Mouse (Mus musculus): ENCODE measurements around the gene Pklr.

The Pklr gene

GRCm38 (mm10) chr3:89163643-89164245 lies 27.8 kb downstream of the Pklr start:
- DNase-seq (ENCODE audit: low spot score) = no peak

- peak; percentile 96 for DNase-seq (ENCODE audit: low spot score)
Measured at GRCm38 (mm10) chr3:89164506-89165267, 28.7 kb downstream of the Pklr start, which contains the start of gene Clk2. Gene Clk2, plus strand, starts transcription at chr3:89164795.

- DNase-seq (ENCODE audit: low spot score) = no peak
Measured at GRCm38 (mm10) chr3:89165268-89165870, 29.4 kb downstream of the Pklr start.

GRCm38 (mm10) chr3:89166945-89167344 lies 31.0 kb downstream of the Pklr start:
- DNase-seq (ENCODE audit: low spot score) = no peak

GRCm38 (mm10) chr3:89174844-89175243 lies 38.9 kb downstream of the Pklr start:
- DNase-seq (ENCODE audit: low spot score) = no peak

- DNase-seq (ENCODE audit: low spot score) = no peak
Measured at GRCm38 (mm10) chr3:89175544-89175943, 39.6 kb downstream of the Pklr start.

GRCm38 (mm10) chr3:89176421-89176820 lies 40.5 kb downstream of the Pklr start:
- DNase-seq (ENCODE audit: low spot score) = no peak

- DNase-seq (ENCODE audit: low spot score) = peak; percentile 98
Measured at GRCm38 (mm10) chr3:89177242-89178106, 41.5 kb downstream of the Pklr start, which contains the start of gene Scamp3. Gene Scamp3, plus strand, starts transcription at chr3:89177473.

- no peak for DNase-seq (ENCODE audit: low spot score)
Measured at GRCm38 (mm10) chr3:89178107-89178385, 42.1 kb downstream of the Pklr start.

- DNase-seq (ENCODE audit: low spot score) = no peak
Measured at GRCm38 (mm10) chr3:89179056-89179455, 43.1 kb downstream of the Pklr start.

- DNase-seq (ENCODE audit: low spot score) = no peak
Measured at GRCm38 (mm10) chr3:89181749-89182500, 46.0 kb downstream of the Pklr start.

GRCm38 (mm10) chr3:89182531-89183057 lies 46.7 kb downstream of the Pklr start:
- no peak for DNase-seq (ENCODE audit: low spot score)

- DNase-seq (ENCODE audit: low spot score) = peak; percentile 91
Measured at GRCm38 (mm10) chr3:89183058-89183958, 47.4 kb downstream of the Pklr start, which contains the start of gene Fam189b. Gene Fam189b, plus strand, starts transcription at chr3:89183143.

GRCm38 (mm10) chr3:89183959-89184315 lies 48.0 kb downstream of the Pklr start:
- no peak for DNase-seq (ENCODE audit: low spot score)

GRCm38 (mm10) chr3:89187197-89187596 lies 51.3 kb downstream of the Pklr start:
- no peak for DNase-seq (ENCODE audit: low spot score)

GRCm38 (mm10) chr3:89187690-89188477 lies 51.9 kb downstream of the Pklr start:
- no peak for DNase-seq (ENCODE audit: low spot score)

GRCm38 (mm10) chr3:89188478-89188875 lies 52.5 kb downstream of the Pklr start:
- DNase-seq (ENCODE audit: low spot score) = no peak

GRCm38 (mm10) chr3:89190436-89190835 lies 54.5 kb downstream of the Pklr start:
- DNase-seq (ENCODE audit: low spot score) = no peak

GRCm38 (mm10) chr3:89193351-89193750 lies 57.4 kb downstream of the Pklr start:
- no peak for DNase-seq (ENCODE audit: low spot score)

Data from embryo, embryonic 10.5 days (tissue).